Mouse (Mus musculus) embryonic facial prominence, embryonic 15.5 days (tissue): ENCODE results near the gene Fam57b. TPM values are rescaled to one million over a fixed set of nuclear protein-coding genes. Genes with fewer than 3 reads are reported as not detected.

Source experiments
- polyA plus RNA-seq: library from polyadenylated mRNA; unstranded; fragments of >200 nt; fragmentation: Nextera tagmentation; extraction: Ambion mirVana; gene quantifications from 2 replicates; pipeline ENCODE4 v1.2.1, GENCODE M21; 2015

The Fam57b gene
- polyA plus RNA-seq, 1 experiment from 2014 or later = 0.53 TPM

Other genes with a start within 250 kb of the Fam57b start
- gene Eif3c, start 231.3 kb upstream of the Fam57b start, polyA plus RNA-seq = 176 and 188 TPM in 2 replicates
- gene Apobr, start 212.7 kb upstream of the Fam57b start, polyA plus RNA-seq = 1.4 and 1.5 TPM in 2 replicates
- 33.7 and 38.4 TPM in 2 replicates for gene Cln3, start 211.9 kb upstream of the Fam57b start, polyA plus RNA-seq
- not detected in 2 replicates for gene Il27, start 202.7 kb upstream of the Fam57b start, polyA plus RNA-seq
- 38.5 and 40.4 TPM in 2 replicates for gene Nupr1, start 166.8 kb upstream of the Fam57b start, polyA plus RNA-seq
- gene Sgf29, start 148.4 kb upstream of the Fam57b start, polyA plus RNA-seq = 43.4 and 49.5 TPM in 2 replicates
- 10.0 and 12.2 TPM in 2 replicates for gene Sult1a1, start 121.2 kb upstream of the Fam57b start, polyA plus RNA-seq
- 121 TPM in 2 replicates for gene Bola2, start 102.3 kb upstream of the Fam57b start, polyA plus RNA-seq
- 9.8 and 12.5 TPM in 2 replicates for gene Slx1b, start 101.9 kb upstream of the Fam57b start, polyA plus RNA-seq
- gene Coro1a, start 89.9 kb upstream of the Fam57b start, polyA plus RNA-seq = 43.8 and 44.7 TPM in 2 replicates
- 74.0 and 78.5 TPM in 2 replicates for gene Mapk3, start 38.1 kb upstream of the Fam57b start, polyA plus RNA-seq
- 11.1 and 12.4 TPM in 2 replicates for gene Gdpd3, start 31.3 kb upstream of the Fam57b start, polyA plus RNA-seq
- 145 and 148 TPM in 2 replicates for gene Ypel3, start 20.7 kb upstream of the Fam57b start, polyA plus RNA-seq
- 0.71 and 0.81 TPM in 2 replicates for gene Tbx6, start 16.2 kb upstream of the Fam57b start, polyA plus RNA-seq
- 232 and 234 TPM in 2 replicates for gene Ppp4c, start 5.2 kb upstream of the Fam57b start, polyA plus RNA-seq
- not detected in 2 replicates for gene 4930451I11Rik, start 34.0 kb downstream of the Fam57b start, polyA plus RNA-seq
- gene Doc2a, start 49.7 kb downstream of the Fam57b start, polyA plus RNA-seq = 0.85 and 1.6 TPM in 2 replicates
- 26.8 and 33.3 TPM in 2 replicates for gene Hirip3, start 64.3 kb downstream of the Fam57b start, polyA plus RNA-seq
- gene Ino80e, start 64.7 kb downstream of the Fam57b start, polyA plus RNA-seq = 84.4 and 92.0 TPM in 2 replicates
- 50.4 and 50.6 TPM in 2 replicates for gene Taok2, start 87.0 kb downstream of the Fam57b start, polyA plus RNA-seq
- gene Tmem219, start 125.2 kb downstream of the Fam57b start, polyA plus RNA-seq = 34.7 and 37.0 TPM in 2 replicates
- 19.1 and 20.2 TPM in 2 replicates for gene Kctd13, start 131.2 kb downstream of the Fam57b start, polyA plus RNA-seq
- 0.15 and 0.37 TPM in 2 replicates for gene Asphd1, start 151.9 kb downstream of the Fam57b start, polyA plus RNA-seq
- 0.63 and 0.88 TPM in 2 replicates for gene Sez6l2, start 152.9 kb downstream of the Fam57b start, polyA plus RNA-seq
- 106 TPM in 2 replicates for gene Cdipt, start 178.2 kb downstream of the Fam57b start, polyA plus RNA-seq
- gene Cdiptos, start 178.4 kb downstream of the Fam57b start, polyA plus RNA-seq = 3.2 TPM in 2 replicates
- gene Mvp, start 217.0 kb downstream of the Fam57b start, polyA plus RNA-seq = 12.0 and 12.5 TPM in 2 replicates
- 0.33 and 0.43 TPM in 2 replicates for gene Pagr1b, start 218.8 kb downstream of the Fam57b start, polyA plus RNA-seq
- gene Pagr1a, start 219.7 kb downstream of the Fam57b start, polyA plus RNA-seq = 40.9 and 73.0 TPM in 2 replicates
- 55.0 and 78.2 TPM in 2 replicates for gene Gm42742, start 223.4 kb downstream of the Fam57b start, polyA plus RNA-seq
- gene Prrt2, start 223.5 kb downstream of the Fam57b start, polyA plus RNA-seq = 18.9 and 21.9 TPM in 2 replicates
- 75.2 and 79.8 TPM in 2 replicates for gene Maz, start 229.4 kb downstream of the Fam57b start, polyA plus RNA-seq
- 87.5 and 90.6 TPM in 2 replicates for gene Kif22, start 244.8 kb downstream of the Fam57b start, polyA plus RNA-seq